Mouse (Mus musculus) ES-CJ7 (cell line): ENCODE data around the gene Ube2cbp.

ENCODE experiments used
- DNase-seq: peaks from one replicate; pipeline ENCODE4 v3.0.0; 2011; ENCODE audit warnings: low read depth, low spot score

Gene Ube2cbp

DNA sequence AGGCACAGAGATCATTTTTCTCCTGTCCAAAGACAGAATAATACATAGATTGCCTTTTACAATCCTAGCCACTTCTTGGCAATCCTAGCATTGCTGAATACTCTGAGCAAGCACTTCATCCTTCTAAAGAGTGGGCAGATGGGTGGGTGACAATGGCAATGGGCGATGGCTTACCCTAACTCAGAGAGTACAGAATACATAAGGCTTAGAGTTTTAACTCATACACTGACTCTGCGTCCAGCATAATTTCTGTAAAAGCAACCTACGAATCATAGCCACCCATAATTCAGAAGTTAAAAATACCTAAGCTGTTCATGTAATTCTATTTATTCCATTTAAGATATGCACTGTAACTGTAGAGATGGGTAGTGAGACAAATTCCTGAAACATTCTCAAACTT, 29.2 kb downstream of the Ube2cbp start:
- DNase-seq, result no peak

DNA sequence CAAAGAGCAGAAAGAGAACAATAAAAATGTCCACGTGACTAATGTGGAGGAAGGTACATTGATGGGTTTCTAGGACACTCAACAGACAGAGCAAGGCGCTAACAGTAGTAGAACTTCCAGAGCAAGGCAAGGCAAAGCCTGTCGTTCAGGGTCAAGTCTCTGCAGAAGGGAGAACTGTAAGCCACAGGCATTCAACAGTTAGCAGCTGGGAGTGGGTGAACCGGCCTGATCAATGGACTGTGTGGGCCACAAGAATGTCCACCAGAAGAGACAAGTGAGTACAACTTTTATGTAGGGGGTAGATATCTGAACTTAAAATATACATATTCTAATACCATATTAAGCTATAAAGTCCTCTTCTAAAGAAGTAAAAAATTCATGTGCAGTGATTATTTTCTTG, 41.4 kb downstream of the Ube2cbp start:
- no peak for DNase-seq

DNA sequence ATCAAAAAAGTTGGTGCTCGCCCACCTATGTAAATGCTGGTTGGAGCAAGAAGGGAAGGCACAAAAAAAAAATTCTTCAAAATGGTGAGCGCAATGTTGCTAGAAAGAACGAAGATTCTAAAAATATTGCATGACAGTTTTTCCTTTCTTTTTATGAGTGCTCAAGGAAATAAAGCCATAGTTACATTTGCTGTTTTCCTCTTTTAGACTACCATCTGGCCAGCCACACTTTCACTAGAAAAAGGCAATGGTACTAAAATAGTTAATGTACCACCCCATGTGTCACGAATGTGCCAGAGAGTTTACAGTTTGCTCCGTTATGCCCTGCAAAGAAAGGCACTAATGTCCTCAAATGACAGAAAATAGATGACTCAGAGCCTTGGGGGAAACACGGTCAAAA, 45.4 kb downstream of the Ube2cbp start:
- DNase-seq, result no peak

DNA sequence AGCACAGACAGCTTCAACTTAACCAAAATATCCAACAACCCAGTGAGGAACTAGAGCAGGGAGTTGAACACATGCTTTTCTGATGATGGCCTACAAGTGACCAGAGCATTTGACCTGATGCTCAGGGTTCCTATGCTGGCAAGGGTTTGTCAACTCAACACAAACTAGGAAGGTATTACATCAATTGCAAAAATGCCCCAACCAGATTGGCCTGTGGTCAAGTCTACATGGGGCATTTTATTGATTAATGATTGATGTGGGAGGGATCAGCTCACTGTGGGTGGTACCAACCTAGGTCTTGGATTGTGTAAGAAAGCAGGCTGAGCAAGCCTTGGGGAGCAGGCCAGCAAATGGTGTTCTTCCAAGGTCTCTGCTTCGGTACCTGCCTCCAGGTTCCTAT, 46.8 kb downstream of the Ube2cbp start:
- DNase-seq, result no peak

DNA sequence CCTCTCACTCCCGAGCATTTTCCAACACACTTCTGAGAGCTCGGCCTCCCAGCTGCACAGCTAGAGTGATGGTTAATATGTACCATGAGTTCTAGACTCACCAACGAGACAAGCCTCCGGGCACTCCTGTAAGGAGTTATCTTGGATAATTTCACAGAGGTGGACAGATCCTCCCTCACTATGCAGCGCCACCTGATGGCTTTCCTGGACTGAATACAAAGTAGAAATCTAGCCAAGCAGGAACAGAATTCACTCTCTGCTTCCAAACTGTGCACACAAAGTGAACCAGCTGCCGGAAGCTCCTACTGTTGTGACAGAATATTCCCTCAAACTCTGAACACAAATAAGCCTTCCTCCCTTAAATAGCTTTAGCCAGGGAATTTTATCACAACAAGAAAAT, 69.0 kb downstream of the Ube2cbp start:
- no peak for DNase-seq

DNA sequence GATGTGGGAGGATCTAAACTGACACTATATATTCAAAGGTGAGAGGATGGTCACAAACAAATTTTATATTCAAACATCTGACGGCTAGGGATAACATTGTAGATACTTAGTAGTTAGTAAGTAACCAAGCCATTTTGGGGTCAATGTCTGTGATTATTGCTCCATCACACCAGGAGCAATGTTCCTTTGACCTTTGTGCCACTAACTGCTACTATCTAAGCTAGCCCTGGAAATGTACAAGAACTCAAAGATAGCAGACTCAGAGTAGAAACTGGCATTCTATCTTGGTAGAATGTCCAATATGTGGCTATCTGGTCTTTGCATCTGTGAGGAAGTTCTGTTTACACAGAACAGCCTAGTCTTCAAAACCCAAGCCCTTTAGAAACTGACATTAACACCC, 69.7 kb downstream of the Ube2cbp start:
- no peak for DNase-seq

DNA sequence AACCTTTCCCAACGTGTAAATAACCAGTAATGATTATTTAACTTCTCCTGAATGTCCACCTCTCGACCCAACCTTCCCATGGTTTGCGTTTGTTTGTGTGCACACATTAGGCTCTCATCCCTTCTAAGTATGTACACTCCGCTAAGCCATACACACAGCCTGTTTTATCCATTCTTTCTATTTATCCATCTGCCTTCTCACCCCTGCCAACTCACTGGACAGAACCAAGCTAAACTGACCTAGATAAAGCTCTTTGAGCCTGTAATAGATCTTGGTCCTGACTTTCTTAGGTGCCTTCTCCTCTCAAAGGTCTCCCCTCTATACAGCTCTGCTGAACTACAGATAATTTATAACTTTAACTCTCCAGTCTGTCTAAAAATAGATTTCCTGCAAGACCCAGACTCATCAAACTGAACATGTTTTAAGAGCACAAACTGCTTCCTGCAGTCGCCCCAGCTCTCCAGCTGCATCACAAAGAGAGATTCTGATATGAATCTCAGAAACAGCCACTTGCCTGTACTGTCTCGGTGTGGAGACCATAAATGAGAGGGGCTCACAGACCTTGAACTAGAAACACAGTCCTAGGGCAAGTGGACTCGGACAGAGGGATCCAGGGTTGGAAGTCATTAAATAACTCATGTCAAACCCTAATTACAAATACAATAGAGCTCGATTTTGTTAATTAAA, 71.0 kb downstream of the Ube2cbp start:
- no peak for DNase-seq

DNA sequence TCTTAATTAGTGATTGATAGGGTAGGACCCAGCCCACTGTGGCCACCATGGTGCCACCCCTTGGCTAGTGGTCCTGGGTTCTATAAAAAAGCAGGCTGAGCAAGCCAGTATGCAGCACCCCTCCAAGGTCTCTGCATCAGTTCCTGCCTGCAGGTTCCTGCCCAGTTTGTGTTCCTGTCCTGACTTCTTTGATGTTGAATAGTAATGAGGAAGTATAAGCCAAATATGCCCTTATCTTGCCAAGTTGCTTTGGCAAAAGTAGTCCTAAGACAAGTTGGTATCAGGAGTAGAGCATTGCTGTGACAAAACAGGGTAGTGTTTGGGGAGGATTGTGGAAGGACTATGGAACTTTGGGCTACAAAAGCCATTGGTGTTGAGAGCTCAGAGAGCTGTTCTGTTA, 73.3 kb downstream of the Ube2cbp start:
- DNase-seq, result no peak

DNA sequence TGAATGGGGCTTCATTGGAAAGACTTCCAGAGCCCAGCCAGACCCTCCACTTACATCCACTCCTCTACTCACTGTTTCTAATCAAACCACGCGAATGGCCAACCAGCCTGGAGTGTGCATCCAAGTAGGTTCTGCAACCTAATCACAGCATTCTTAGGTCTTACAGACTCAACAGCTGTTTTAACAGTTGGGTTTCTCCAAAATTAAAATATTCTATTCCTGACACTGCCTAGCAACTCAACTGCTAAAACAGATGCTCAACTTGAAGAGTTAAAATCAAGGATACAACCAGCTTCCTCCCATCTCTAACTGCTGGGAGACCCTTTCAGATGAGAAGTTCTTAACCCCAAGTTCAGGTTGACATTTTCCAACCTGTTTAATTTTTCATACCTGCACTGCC, 74.0 kb downstream of the Ube2cbp start:
- DNase-seq, result no peak

DNA sequence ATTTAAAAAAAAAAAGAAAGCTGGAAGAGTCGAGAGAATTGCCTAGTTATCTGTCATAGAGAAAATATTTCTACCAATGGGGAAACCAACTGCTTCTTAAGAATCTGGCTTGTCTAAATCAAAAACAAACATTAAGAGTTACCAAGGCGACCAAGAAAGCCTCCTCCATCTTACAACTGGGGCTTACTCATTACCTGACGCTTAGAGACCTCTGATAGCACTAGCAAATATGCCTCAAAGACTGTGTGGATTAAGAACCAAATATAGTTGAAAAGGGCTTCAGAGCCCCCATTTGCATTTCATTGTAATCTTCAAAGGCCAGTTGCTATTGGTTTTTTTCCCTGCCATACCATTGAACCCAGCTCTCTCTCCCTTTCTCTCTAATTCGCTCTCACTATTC, 76.2 kb downstream of the Ube2cbp start:
- no peak for DNase-seq

DNA sequence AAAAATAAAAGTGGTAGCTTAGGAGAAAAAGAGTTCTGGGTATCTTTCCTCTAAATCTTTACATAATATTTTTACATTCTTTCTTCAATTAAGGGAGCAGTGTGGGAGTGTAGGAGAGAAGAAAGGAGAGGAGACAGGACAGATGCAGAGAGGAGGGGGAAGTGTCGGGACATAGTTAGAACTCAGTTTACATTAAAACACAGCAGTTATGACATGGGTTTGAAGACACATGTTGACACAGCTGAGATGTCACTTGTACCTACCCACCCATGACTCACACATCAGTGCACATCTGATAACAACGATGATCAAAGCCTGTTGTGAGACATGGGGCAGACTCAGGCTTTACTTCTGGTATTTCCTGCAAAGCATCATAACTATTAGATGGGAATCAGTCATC, 87.8 kb downstream of the Ube2cbp start:
- no peak for DNase-seq

DNA sequence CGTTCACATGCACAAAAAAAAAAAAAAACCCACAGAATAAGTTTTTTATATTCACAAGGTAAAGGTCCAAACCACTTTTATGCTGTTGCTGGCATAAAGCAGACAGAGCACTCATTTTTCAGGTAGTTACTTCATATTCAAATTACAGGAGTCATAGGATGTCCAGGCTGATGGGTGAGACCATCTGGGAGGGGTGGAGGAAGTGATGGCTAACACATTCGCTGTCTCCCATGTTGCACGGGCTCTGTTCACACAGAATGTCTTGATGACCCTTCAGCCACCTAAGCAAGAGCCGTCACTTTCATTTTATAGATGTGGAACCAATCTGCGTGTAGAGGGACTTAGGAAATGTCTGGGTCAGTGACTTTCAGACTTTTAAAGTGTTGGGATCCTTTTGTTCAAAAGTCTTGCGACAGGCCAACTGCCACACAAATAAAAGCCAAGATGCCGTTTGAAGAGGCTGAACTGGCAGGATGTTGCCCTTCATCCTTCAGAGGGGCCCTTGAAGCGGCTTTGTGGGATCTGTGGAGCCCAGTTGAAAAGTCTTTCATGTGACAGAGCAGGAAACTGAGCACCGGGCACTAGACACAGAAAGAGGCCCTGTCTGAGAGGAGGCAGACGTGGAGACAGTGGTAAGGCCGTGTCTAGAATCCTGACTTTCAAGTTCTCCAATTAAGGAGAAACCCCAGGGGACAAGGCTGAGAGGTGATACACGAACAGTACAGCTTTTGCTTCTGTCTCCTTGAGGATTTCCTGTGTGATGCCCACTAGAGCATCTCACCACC, 91.8 kb downstream of the Ube2cbp start:
- no peak for DNase-seq

DNA sequence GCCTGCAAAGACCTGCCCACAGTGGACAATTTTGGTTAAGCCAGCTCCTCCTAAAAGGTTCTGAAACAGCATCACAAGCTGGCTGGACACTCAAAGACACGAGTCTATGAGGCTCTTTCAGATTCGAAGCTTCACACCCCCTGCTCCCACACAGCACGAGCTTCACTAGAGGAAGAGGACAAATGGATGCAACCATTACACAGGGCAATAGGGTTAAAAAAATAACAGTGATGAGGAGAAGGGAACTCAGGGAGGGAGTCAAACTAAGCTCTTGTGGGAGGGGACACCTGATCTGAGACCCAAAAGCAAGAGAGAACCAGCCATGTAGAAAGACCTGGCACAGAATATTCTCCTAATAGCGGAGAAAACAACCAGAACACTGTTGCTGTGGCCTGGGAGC, 95.5 kb downstream of the Ube2cbp start:
- DNase-seq, result no peak

DNA sequence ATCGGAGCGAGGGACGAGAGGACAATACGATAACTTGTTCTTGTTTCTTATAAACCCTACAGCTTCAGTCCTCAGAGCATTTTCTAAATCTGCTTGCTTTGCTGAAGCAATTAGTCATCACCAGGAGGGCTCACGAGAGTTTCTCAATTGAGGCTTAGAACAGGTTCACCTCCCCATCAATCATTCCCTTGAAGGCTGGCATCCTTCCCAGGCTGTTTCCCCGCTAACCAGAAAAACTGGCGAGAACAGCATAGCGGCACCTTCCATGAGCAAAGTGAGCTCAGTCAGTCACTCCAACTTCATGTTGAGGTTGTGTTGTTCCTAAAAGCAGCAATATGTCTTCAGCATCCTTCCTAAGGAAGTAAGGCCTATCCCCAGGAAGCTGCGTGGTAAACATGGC, 104.2 kb downstream of the Ube2cbp start:
- no peak for DNase-seq

DNA sequence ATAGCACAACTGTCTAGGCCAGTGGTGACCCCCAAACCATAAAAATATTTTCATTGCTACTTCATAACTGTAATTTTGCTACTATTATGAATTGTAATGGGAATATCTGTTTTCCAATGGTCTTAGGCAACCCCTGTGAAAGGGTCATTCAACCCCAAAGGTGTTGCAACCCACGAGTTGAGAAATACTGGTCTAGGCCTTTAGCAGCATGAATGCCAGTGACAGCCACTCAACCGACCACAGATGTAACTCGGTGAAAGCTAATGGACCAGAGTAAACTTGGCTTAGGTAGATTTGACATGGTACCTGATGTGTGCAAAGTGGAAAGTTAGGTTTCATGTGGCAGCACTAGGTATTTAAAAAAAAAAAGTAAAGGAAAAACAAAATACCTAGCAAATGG, 108.9 kb downstream of the Ube2cbp start:
- no peak for DNase-seq

DNA sequence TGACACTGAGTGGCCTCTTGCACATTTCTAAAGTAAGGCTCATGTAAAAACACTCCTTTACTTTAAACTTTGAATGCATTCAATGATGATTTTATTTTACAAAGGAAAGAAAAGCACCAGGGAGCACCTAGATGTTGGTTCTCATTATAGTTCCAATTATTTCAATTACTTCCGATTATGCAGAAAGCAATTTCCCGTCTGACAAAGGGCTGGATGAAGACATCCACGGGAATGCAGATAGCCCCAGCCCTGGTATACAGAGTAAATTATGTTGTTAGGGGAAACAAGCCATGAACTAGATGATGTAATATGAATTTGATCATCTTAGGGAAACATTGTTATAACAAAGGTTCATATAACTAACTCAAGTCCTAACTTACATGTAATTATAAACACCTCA, 113.3 kb downstream of the Ube2cbp start:
- DNase-seq, result no peak

DNA sequence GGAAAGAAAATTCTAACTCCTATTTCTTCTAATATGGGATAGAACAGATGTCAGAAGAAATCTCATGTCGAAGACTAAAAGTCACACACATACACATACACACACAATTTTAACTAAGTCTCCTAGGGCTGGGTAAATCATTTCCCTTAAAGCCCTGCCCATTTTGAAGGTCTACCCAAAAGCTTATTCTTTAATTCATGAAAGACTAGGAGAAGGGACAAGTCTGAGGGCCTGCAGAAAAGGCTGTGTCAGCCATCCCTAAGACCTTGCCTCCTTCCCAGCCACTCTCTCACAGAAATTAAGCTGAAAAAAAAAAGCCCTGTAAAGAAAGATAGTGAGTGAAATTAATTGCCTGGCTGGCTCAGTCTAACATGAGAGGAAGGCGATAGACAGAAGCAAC, 128.0 kb downstream of the Ube2cbp start:
- no peak for DNase-seq

DNA sequence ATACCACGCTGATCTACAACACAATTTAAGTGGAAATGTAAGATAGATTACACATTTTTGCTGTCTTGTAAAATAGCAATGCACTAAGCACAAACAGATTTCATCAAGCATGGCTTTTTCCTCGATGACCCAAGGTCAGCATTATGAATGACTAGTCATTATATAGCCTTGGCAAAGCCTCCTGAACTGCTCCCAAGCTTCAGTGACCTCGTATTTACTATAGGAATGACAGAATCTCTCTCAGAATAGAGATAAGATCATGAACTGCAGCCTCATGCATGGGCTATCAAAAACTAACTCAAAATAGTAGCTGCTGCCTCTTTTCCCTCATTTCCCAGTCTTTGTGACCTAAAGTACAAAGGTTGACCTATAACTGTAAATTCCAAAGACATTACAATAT, 128.4 kb downstream of the Ube2cbp start:
- no peak for DNase-seq

DNA sequence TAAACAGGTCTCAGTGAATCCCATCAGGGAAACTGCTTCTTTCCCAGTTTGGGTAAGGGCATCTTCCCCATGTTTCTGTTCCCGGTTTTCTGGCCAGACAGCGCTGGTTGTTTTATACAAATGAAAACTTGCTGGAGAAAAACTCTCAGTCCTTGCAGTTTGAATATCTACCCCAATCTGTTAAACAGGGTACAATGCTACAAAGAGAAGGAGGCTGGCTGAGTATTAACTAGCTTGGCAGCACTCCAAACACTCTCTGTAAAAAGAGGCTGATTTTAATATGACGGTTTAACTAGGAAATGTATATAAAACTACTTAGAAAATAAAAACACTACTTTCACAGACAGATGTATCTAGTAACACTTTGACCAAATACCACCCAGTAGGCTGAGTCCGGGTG, 129.2 kb downstream of the Ube2cbp start:
- no peak for DNase-seq

DNA sequence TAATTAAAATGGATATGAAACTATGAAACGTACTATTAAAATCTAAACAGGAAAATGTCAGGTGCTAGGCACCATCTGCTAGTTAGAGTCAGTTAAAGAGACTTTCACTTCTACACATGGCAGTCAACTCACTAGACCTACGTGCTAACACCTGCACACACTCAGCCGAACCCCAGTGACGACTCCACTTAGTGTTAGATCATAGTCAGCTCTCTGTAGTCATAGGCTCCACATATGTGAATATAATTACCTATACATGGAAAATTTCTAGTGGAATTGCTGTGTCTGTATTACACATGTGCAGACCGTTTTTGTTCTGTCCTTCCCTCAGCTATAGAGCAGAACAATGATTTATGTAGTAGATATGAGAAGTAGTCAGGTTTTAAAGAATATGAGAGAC, 130.4 kb downstream of the Ube2cbp start:
- DNase-seq, result no peak

DNA sequence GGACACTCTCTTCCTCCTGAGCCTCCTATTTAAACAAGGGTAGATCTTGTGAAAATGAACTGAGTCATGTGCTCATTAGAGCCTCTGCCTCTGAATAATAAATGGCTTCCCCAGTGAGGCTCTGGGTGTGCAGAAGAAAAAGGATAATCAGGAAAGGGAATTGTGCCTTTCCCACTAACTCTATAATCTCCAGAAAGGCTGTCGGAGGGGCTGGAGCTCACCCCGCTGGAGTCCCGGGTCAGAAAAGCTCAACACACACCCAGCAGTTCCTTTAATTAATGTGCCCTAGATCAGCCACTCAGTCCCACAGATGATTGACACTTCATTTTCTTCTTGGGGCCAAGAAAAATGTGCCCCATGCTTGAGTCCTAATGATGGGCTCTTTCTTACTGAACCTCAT, 134.2 kb downstream of the Ube2cbp start:
- no peak for DNase-seq

DNA sequence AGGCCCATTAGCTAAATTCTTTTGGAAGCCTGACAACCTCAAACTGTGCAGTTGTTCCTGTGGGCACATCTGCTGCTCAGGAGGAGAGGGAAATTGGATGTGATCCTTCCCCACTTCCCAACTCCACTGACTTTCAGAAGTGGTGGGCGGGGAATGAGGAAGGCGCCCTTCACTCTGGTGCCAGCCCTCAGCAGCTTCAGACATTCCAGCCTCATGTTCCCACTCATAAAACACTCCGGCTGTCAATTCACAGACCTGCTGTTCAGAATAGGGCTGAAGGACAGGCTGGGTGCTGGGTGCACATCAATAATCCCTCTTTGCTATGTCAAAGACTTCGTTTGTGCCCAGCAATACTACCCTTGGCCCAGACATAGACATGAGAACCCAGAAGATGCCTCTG, 136.5 kb downstream of the Ube2cbp start:
- no peak for DNase-seq

DNA sequence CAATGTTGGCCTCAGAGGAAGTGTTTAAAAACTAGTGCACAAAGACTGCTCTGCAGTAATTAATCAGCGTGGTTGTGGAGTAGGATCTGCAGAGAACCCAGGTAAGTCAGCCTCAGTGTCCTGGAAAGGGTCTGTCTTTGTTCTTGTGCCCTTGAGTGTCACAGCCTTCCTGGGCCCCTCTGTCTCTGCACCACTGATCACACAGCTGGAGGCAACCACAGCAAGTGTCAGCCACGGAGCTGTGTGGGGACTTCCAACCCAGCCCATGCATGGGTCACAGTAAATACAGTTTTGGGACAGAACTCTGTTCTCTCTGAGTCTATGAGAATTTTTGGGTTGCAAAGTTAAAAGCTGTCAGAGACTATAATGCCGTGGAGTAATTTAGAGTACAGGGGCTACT, 137.4 kb downstream of the Ube2cbp start:
- DNase-seq, result no peak

DNA sequence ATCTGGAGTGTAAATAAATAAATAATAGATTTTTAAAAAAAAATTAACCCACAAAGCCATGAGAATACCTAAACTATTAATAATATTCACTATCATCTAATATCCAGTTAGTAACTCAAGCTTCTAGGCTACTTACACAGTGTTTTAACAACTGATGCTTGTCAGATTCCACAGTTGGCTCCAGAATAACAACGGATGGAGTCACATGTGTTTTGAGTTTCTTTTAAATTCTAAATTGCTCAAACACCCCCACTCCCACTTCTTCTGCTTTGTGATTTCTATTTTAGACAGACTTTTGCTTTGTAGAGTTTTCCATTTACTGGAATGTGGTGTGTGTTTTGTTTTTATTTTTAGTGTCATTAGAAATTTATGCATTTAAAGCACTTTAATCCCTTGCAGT, 140.0 kb downstream of the Ube2cbp start:
- no peak for DNase-seq
